Mouse (Mus musculus) embryo, embryonic 9.5 days (tissue): ENCODE measurements around the gene Mto1.
"Not testable (repeated sequence)": the region's sequence is repeated elsewhere in the genome, so short reads cannot be mapped to it uniquely, and the experiment has no call there.

Source experiments
- DNase-seq: peaks from one replicate; pipeline ENCODE4 v3.0.0-alpha.2; 2017; ENCODE audit errors: extremely low spot score

Gene Mto1

DNA sequence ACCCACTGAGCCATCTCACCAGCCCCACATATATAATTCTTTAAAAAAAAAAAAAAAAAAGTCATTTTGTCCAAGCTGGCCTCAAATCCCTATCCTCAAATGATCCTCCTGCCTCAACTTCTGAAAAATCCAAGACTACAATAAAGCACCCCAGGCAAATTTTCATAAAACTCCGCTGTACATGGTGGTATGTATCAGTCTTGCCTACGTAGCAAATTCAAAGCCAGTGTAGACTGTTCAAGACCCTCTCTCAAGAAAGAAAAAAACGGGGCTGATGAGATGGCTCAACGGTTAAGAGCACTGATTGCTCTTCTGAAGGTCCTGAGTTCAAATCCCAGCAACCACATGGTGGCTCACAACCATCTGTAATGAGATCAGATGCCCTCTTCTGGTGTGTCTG is 27.9 kb downstream of the Mto1 start:
- peak; percentile 54 for DNase-seq

DNA sequence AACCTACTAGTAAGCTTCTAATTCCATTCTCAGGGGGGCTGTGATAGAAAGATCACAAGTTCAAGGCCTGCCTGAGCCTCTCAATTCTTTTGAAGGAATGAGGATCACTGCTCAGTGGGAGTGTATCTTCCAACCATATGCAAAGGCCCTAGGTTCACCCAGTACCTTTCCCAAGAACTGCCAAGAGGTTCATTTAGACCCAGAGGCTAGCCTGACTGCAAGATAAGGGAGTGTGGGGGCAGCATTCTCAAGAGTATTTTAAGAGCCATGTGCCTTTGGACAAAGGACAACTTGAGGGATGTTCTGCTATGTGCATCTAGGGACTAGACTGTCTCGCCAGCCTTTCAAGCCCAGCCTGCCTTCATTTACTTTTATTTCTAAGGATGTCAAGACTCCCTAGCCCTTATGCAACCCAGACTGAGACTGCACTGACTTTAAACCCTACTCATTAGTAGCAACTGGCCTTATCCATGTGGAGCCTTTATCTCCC is 28.6 kb downstream of the Mto1 start:
- no peak for DNase-seq

DNA sequence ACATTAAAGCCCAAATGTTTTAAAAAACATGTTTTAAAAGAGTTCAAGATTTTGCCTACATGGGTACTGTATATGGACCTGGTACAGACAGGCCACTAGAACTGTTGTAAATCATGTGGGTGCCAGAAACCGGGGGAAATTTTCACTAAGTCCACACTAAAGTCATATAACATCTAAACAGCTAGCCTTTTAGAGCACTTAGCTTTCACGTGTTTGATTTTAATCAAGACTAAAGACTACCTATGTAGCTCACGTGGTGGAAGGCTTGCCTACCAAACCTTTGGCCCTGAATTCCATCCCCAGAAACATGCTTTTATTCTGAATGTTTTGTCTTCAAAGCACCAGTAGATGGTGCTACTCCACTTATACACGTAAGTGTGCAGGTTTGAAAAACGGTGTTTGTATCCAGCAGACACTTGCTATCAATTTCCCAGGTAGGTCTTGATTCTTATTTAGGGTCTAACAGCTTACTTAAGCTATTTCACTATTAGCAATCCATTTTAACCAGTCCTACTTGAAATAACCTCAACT is 29.1 kb downstream of the Mto1 start:
- DNase-seq: peak; percentile 82

DNA sequence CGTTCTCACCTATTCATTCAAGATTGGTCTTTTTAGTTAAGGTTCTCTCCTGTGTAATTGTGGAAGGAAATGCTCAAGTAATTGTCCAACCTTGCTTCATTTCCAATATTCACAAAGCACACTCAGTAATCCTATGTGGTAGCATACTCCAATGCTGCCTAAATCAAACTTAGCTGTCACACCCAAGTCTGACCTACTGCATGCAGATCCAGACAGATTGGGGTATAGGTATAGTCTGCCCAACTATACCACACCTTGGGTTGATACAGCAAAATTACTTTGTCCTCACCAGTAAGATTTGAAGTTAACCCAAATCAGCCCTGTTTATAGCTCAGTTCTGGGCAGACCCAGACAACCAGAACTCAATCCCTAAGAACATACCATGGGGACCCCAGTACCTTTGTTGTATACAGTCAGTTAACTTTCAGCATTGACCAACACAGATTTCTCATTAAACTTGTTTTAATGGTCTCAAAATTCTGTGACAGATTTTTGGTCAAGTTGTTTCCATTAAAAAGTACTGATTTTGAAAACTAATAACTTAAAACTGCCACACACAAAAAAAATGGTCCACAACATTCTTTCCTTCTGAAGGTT is 30.1 kb downstream of the Mto1 start:
- not testable (repeated sequence) for DNase-seq

DNA sequence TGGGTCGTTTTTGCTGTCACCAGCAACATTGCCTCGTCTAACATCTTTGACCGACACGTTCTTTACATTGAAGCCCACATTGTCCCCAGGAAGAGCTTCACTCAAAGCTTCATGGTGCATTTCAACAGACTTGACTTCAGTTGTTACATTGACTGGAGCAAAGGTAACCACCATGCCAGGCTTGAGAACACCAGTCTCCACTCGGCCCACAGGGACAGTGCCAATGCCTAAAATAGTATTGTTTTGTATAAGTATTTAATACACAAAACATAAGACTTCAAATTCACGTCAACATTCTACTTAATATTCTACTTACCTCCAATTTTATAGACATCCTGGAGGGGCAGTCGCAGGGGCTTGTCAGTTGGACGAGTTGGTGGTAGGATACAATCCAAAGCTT is 31.3 kb downstream of the Mto1 start:
- DNase-seq: not testable (repeated sequence)

DNA sequence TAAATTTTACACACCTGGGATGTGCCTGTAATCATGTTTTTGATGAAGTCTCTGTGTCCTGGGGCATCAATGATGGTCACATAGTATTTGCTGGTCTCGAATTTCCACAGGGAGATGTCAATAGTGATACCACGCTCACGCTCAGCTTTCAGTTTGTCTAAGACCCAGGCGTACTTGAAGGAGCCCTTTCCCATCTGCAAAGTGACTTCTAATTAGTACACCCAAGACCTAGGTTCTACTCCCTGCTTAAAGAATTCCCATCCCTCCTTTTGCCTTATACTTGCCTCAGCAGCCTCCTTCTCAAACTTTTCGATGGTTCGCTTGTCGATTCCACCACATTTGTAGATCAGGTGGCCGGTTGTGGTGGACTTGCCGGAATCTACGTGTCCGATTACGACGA is 32.2 kb downstream of the Mto1 start:
- not testable (repeated sequence) for DNase-seq

DNA sequence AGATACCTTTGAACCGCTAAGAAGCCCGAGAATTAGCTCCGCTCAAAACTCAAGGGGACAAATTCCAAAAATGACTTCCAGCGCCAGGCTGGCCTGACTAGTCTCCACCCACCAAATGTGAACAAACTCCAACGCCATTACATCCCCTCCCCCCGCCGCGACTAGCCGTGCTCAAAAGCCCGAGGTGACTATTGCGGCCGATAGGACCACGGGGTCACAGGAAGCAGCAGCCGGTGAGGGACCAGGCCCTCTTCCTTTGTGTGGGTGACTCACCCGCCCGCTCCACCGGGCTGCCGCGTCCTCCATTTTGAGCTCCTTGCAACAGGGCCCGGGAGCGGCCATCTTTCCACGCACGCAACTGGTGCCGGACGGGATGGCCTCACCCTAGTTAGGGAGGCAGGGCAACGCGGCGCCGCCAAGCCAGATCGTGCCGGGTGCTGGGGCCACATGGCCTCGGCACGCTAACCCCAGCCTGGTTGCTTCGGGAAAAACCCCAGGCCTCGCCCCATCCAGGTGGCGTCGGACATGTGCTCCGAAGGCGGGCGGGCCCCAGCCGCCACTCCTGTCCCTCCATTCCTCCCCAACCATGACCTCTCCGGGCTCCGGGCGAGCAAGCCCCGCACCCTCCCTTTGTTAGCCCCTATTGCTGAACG is 32.8 kb downstream of the Mto1 start:
- DNase-seq: peak; percentile 84

DNA sequence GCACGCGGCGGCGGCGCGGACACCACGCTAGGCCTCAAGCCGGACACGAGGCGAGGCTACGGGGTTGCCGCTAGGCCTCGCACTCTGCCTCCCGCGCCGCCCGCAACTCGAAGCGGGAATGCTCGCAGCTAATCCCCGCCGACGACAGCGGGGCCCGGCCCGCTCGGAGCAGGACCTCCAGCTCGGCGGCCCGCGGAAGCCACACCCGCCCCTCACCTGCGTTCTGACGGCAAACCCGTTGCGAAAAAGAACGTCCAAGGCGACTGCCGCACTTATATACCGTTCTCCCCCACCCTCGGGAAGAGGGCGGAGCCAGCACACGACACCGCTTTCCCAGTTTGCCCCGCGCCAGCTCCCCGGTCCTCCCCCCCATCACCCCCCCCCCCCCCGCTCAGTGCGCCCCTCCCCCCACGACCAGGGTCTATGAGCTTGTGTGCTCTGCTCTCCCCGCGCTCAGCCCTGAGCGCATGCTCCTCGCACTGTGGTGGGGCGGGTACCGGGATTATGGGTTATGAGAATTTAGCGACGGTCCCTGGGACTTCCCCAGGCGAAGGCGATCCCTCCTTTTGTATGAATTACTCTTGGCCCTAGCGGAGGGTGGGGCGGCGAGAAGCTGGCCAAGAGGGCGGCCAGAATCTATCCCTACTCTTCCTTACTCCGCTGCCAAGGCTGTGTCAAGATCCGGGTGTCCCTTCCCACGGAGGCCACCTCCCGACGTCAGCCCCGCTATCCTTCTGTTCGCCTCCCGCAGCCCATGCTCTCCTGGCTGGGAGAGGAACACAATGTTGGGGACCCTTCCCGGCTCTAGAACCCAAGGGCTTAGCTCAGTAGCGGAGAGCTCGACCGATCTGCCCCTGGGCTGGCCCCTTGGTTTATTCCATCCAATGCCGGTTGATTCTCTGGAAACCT is 33.7 kb downstream of the Mto1 start:
- peak; percentile 98 for DNase-seq

DNA sequence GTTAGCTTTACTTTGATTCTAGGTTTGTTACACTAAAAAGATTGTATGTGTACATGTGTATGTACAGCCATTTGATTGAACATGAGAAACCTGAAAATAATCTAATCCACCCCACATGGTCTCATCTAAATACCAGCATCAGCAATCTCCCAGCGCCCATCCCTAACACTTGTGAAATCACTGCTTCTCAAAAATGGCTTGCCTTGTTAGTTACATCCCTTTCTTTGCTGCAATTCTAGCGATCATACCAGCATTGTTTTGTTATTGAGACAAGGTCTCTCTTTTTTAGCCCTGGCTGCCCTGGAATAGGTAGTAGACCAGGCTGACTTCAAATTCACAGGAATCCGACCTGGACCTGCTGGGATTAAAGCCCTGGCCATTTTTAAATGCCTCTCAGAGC is 34.4 kb downstream of the Mto1 start:
- no peak for DNase-seq

DNA sequence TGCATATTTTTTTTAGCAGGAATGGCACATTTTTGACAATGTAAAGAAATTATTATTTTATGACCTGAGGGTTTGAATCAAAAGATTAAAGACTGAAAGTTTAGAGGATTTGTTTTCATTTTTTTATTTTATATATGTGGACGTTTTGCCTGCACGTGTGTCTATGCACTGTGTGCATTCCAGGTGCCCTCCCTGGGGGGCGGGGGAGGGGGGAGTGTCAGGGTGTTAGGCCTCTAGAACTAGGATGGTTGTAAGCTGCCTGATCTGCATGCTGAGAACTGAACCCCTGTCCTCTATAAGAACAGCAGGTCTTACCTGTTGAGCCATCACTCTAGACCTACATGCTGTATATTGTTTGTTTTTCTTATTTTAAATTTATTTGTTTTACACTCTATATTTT is 36.7 kb downstream of the Mto1 start:
- DNase-seq: no peak

DNA sequence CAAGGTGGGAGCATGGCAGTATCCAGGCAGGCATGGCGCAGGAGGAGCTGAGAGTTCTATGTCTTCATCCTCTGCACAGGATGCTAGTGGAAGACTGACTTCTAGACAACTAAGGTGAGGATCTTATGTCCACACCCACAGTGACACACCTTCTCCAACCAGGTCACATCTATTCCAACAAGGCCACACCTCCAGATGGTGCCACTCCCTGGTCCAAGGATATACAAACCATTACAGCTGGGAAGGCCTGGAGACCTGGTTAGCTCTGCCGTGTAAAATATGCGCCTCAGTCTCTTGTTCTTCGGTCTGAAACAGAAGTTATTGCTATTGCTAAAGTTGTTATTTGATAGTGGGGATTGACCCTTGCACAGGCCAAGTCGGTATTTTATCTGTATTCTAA is 40.0 kb downstream of the Mto1 start:
- not testable (repeated sequence) for DNase-seq

DNA sequence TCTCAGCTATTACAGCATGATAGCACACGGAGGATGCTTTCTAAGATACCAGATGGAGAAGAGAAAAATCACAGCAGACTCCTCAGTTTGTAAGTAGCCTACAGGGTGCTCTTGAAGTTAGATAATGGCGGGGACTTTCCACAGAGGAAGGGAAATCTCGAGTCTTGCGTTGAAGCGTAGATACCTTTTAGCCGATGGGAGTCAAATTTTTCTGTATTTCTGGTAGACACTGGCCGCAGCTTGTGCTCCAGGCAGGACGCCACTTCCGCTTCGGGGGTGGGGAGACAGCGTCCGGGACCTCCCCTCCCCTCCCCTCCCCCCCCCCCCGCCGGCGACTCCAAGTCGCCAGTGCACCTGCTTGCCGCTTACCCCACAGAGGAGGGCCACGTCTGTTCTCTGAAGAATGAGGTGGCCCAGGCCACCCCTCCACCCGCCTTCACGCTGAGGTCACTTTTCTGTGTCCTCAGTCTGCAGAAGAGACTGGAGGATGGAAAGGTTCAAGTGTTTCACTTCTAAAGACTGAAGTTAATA is 40.9 kb downstream of the Mto1 start, which contains the start of gene Eef1a1:
Gene Eef1a1, minus strand, starts transcription at position 262 of the 531 bp plus-strand sequence.
- DNase-seq: peak; percentile 66

DNA sequence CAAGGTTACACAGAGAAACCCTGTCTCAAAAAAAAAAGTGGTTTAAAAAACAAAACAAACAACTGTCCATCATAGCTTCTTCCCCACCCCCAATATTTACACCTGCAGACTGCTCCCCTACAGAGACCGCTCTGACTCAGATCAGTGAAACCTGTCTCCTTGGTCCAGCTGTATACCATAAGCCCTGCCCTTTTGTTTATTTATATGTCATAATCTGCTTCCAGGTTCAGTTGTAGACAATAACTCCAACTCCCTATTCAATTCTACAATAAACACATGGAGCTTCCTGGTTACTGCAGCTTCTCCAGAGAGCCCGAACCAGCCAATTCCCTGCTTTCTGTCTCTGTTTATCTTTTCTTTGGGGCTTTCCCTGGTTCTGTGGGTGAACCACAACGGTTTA is 43.2 kb downstream of the Mto1 start:
- DNase-seq: no peak

DNA sequence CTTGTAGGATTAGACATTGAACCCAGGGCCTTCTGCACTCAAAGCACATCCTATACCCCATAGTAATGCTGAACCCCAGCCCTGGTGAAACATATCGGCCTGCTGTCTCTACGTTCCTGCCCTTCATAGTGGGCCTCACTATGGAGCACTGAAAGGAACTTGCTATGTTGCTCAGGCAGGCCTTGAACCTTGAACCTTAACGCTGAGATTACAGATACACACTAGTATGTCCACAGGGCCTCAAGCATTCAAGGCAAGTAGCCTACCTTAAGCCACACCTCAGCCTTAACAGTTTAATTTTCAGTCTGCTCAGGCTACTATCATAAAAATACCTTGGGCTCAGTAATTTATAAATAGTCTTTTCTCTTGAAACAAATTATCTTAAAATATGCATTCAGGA is 44.2 kb downstream of the Mto1 start:
- no peak for DNase-seq

DNA sequence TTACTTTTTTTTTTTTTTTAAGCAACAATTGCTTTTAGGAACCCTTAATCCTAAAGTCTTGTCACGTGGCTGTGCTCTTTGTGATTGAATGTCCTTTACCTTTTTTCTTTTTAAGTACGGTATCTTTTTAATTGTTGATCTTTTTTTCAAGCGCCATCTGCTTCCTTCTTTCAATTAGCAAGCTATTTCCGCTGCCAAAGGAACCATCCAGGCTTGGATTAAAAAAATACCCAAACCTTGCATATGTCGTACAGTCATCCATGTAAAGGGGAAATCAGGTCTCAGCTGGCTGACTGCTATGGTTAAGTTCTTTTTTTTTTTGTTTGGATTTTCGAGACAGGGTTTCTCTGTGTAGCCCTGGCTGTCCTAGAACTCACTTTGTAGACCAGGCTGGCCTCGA is 45.2 kb downstream of the Mto1 start:
- DNase-seq: no peak

DNA sequence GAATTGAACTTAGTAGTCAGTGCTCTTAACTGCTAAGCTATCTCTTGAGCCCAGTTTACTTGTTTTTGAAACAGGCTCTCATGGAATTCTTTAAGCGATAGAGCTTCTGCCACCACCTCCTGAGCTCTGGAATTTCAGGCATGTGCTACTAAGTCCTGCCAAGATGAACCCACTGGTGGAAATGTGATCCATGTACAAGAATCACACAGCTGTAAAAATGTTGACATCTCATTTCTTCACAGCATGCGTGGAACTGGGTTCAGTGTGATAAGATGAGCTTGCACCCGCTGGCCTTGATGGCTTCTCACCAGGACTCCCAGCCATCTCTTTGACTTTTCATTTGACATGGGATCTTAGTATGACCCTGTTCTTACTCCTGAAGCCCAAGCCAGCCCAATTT is 52.4 kb downstream of the Mto1 start:
- no peak for DNase-seq

DNA sequence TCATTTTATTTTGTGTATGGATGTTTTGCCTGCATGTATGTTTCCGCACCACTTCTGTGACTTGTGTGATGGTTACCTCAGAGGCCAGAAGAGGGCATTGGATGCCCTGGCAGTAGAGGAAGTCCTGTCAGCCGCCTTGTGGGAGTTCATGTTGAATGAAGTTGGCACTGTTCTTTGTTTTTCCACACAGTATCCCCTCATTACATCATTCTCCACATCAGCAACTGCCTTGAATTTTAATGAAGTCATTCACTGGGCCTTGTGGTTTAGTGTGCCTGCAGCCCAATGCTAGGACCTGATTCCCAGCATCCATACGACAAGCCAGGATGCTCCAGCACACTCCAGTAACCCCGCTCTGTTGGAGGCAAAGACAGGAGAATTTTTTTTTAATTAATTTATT is 53.3 kb downstream of the Mto1 start:
- no peak for DNase-seq

DNA sequence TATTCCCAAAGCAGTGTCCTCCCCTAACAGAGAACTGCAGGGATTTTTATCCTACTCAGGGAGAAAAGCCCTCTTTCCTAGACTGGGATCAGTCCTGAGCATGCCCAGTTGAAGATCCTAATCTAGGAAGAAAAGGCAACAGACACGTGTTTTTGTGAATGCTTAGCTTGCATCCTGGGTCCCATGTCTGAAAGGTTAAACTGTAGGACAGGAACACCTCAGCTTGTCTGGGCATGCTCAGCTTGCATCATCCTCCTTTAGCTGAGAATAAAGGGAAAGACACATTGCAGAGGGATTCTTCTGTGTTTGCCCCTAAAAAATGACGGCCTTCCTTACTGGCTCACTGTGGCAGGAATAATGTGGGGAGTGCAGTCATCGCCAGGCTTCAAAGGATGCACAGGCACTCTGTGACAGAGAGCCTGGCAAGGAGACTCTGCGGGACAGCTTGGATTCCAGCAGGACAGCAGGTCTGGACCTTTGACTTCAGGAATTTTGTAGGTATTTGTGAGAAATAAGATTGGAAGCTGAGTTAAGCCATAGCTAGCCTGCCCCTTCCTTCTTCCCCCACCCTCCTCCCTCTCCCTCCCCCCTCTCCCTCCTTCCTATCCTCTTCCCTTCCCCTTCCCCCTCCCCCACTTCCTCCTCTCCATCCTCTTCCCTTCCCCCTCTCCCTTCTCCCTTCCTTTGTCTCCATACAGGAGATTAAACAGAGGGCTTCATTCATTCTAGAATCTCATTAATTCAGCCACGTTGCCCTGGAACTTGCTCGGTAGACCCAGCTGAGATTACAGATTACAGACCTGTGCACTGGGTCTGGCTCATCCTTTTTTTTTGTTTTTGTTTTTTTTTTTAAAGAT is 55.4 kb downstream of the Mto1 start:
- DNase-seq: peak; percentile 73

DNA sequence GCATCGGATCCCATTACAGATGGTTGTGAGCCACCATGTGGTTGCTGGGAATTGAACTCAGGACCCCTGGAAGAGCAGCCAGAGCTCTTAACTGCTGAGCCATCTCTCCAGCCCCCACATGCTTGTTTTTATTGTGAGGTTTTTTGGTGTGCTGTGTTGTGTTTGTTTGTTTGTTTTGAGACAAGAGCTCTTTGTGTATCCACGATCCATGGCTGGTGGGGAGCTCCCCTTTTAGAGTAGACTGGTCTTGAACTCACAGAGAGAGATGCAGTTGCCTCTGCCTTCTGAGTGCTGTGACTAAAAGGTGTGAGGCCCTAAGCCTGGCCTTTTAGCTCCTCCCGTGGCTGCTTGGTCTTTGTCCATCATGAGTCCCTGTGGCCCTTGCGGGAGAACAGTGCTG is 56.1 kb downstream of the Mto1 start:
- DNase-seq: no peak

DNA sequence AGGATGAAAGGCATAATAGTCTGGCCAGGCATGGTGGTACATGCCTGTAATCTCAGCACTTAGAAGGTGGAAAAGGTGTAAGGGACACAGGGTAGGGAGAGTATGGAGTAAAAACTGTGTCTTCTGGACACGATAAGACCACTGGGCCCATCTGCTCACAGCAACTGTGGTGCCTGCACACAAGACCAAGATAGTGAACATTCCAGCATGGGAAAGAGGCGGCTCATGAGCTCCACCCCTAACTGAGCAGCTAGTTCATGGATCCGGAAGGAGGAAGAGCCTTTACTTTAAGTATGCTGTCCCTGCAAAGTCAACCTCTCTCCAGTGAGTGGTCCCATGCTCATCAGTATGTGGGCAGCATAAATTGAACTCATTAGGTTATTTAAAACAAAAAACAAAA is 56.7 kb downstream of the Mto1 start:
- DNase-seq: no peak

DNA sequence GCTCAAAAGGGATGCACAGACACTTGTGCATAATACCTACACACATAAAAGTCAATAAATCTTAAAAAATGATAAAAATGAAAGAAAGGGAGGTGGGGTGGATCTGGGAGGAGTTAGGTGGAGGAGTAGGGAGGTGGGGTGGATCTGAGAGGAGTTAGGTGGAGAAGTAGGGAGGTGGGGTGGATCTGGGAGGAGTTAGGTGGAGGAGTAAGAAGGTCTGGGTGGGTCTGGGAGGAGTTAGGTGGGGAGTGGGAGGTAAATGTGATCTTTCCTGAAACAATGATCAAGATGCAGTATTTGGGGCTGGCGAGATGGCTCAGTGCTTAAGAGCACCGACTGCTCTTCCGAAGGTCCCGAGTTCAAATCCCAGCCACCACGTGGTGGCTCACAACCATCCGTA is 57.2 kb downstream of the Mto1 start:
- no peak for DNase-seq
